Mouse (Mus musculus) erythroblast, adult 5-6 weeks (primary cell): ENCODE results near the gene Fhl5. TPM values are rescaled to one million over a fixed set of nuclear protein-coding genes. Genes with fewer than 3 reads are reported as not detected.

Source experiments
- total RNA-seq, 2 experiments: library from RNA; stranded (forward) in 1 of 2; stranded (reverse) in 1 of 2; fragments of 150-400 nt in 1 of 2; fragments of 200-764, 138-1000 nt in 1 of 2; gene quantifications; 2 replicates each; pipeline versions ENCODE4 v1.2.3 to v1.2.4; 2015 to 2017; ENCODE audit warnings: low replicate concordance in 2 of 2

Fhl5 gene
- total RNA-seq, 2 experiments from 2014 or later, result not detected

Other genes with a start within 250 kb of the Fhl5 start
- 5.6 and 8.2 TPM in 2 replicates for gene Ufl1, start 38.9 kb upstream of the Fhl5 start, total RNA-seq (2015; ENCODE audit: low replicate concordance)
- 8.6 and 11.0 TPM in 2 replicates for gene Ufl1, start 38.9 kb upstream of the Fhl5 start, total RNA-seq (2017; ENCODE audit: low replicate concordance)